Comparison of ENCODE assay signal across 10 mouse cellular contexts in genomic region chr5:102084737-102085705, GRCm38 (mm10). TPM values are rescaled to one million over a fixed set of nuclear protein-coding genes. Genes with fewer than 3 reads are reported as not detected.
DNase-seq lines count a peak whose midpoint lies in the region; ATAC-seq lines count a peak whose summit lies in the region.
"Had no signal": no experiment of that assay in that cellular context is flagged by ENCODE, and none has a peak within 500 bp of the region (broad histone marks: within the 10 kb centered on the region; RNA-seq: fewer than 3 reads in every experiment).

No protein-coding gene starts in this region.

- no peak for ATAC-seq in hindbrain, embryonic 13.5 days (ENCODE audit: low FRiP score)
- ATAC-seq in hindbrain, embryonic 12.5 days (ENCODE audit: low FRiP score): no peak
- ATAC-seq in lung, embryonic 16.5 days (ENCODE audit: low read depth): peak; percentile 86
- no peak for ATAC-seq in limb, embryonic 13.5 days (ENCODE audit: low FRiP score, low read depth)
- ATAC-seq: inflammation-experienced regulatory T-cells, adult 6 months had no signal

- H3K4me1 ChIP-seq in hindbrain, embryonic 13.5 days (replicated peaks): no peaks in the 10 kb centered on the region
- H3K4me1 ChIP-seq in hindbrain, embryonic 12.5 days: no peaks in the 10 kb centered on the region
- 0 out of 2 replicates have a peak, but pooled peaks cover 4% of the 10 kb centered on the region for H3K4me1 ChIP-seq in lung, embryonic 16.5 days (replicated peaks; ENCODE audit: control insufficient read depth, insufficient read depth, low read length)
- peaks cover 6% of the 10 kb centered on the region; the same call in 1 of the 2 replicates for H3K4me1 ChIP-seq in limb, embryonic 13.5 days

- WGBS in hindbrain, embryonic 13.5 days: 65% methylated on average over 18 of the region's 18 CpGs
- WGBS in hindbrain, embryonic 12.5 days: 55% methylated on average over 18 of the region's 18 CpGs
- WGBS in lung, embryonic 16.5 days: 22% methylated on average over 18 of the region's 18 CpGs
- WGBS in limb, embryonic 13.5 days: 19% methylated on average over 18 of the region's 18 CpGs

- no peak for DNase-seq in lung, adult 18-20 months
- DNase-seq in right cerebral cortex, postnatal 25 days: peak; percentile 44
- DNase-seq in T-cell, adult 2 months (ENCODE audit: low spot score): no peak
- DNase-seq: adrenal gland, postnatal 10 days had no signal

- H3K4me3 ChIP-seq in hindbrain, embryonic 13.5 days: no peak overlapping the region
- no peak overlapping the region for H3K4me3 ChIP-seq in hindbrain, embryonic 12.5 days
- no peak overlapping the region for H3K4me3 ChIP-seq in lung, embryonic 16.5 days (ENCODE audit: low read length)
- H3K4me3 ChIP-seq in limb, embryonic 13.5 days: no peak overlapping the region
- H3K4me3 ChIP-seq: myocyte had no signal

- no peaks in the 10 kb centered on the region for H3K27me3 ChIP-seq in hindbrain, embryonic 13.5 days
- H3K27me3 ChIP-seq in hindbrain, embryonic 12.5 days: no peaks in the 10 kb centered on the region
- no peaks in the 10 kb centered on the region for H3K27me3 ChIP-seq in lung, embryonic 16.5 days (ENCODE audit: control insufficient read depth, insufficient read depth, low read depth, low read length)
- no peaks in the 10 kb centered on the region for H3K27me3 ChIP-seq in limb, embryonic 13.5 days

- 0 out of 2 replicates have a peak overlapping the region, but pooled peaks have one; percentile 8 for H3K9ac ChIP-seq in hindbrain, embryonic 13.5 days
- H3K9ac ChIP-seq in hindbrain, embryonic 12.5 days: no peak overlapping the region
- no peak overlapping the region for H3K9ac ChIP-seq in lung, embryonic 16.5 days (ENCODE audit: low read length)
- H3K9ac ChIP-seq in limb, embryonic 13.5 days: peak overlapping the region; percentile 43; the same call in 1 of the 2 replicates

- H3K9me3 ChIP-seq in hindbrain, embryonic 13.5 days: peaks cover 2% of the 10 kb centered on the region; the same call in 1 of the 2 replicates
- no peaks in the 10 kb centered on the region; the same call in 1 of the 2 replicates for H3K9me3 ChIP-seq in hindbrain, embryonic 12.5 days (replicated peaks)
- H3K9me3 ChIP-seq in lung, embryonic 16.5 days (ENCODE audit: control insufficient read depth, low read length): no peaks in the 10 kb centered on the region
- no peaks in the 10 kb centered on the region for H3K9me3 ChIP-seq in limb, embryonic 13.5 days

- H3K27ac ChIP-seq in hindbrain, embryonic 13.5 days: no peak overlapping the region
- no peak overlapping the region for H3K27ac ChIP-seq in hindbrain, embryonic 12.5 days
- H3K27ac ChIP-seq in lung, embryonic 16.5 days (ENCODE audit: low read length): peak overlapping the region; percentile 81
- H3K27ac ChIP-seq in limb, embryonic 13.5 days: no peak overlapping the region

- no peak overlapping the region for H3K4me2 ChIP-seq in hindbrain, embryonic 13.5 days
- H3K4me2 ChIP-seq in hindbrain, embryonic 12.5 days (replicated peaks): no peak overlapping the region
- peak overlapping the region; percentile 34 for H3K4me2 ChIP-seq in lung, embryonic 16.5 days (ENCODE audit: low read depth, low read length)
- peak overlapping the region; percentile 47 for H3K4me2 ChIP-seq in limb, embryonic 13.5 days (replicated peaks)

- no peaks in the 10 kb centered on the region for H3K36me3 ChIP-seq in hindbrain, embryonic 13.5 days
- no peaks in the 10 kb centered on the region for H3K36me3 ChIP-seq in hindbrain, embryonic 12.5 days
- no peaks in the 10 kb centered on the region for H3K36me3 ChIP-seq in lung, embryonic 16.5 days (ENCODE audit: control insufficient read depth, insufficient read depth, low read length)
- H3K36me3 ChIP-seq in limb, embryonic 13.5 days: no peaks in the 10 kb centered on the region

RNA-seq across cellular contexts. Expression of gene Wdfy3, which starts 15.3 kb away (rescaled TPM):
- polyA plus RNA-seq in hindbrain, embryonic 13.5 days (2015; fragmentation: Nextera tagmentation; extraction: Ambion mirVana): 29.1 and 30.0 TPM in 2 replicates
- 41.3 and 41.9 TPM in 2 replicates for polyA plus RNA-seq in hindbrain, embryonic 12.5 days (2016; fragmentation: Nextera tagmentation; extraction: Ambion mirVana)
- polyA plus RNA-seq in lung, embryonic 16.5 days (2015; fragmentation: Nextera tagmentation; extraction: Ambion mirVana): 12.6 and 13.1 TPM in 2 replicates
- 17.7 and 18.6 TPM in 2 replicates for polyA plus RNA-seq in limb, embryonic 13.5 days (2015; fragmentation: Nextera tagmentation; extraction: Ambion mirVana)
- polyA plus RNA-seq: inflammation-experienced regulatory T-cells, adult 6 months had no signal

Comparison
In these comparisons a context has a peak if more than half of its experiments do, and no peak if none do; other contexts are left out.
1. H3K9ac ChIP-seq: peak in hindbrain, embryonic 13.5 days (single experiment) and limb, embryonic 13.5 days (single experiment); none in hindbrain, embryonic 12.5 days (single experiment) and lung, embryonic 16.5 days (single experiment).
2. H3K4me2 ChIP-seq: peak in lung, embryonic 16.5 days (single experiment) and limb, embryonic 13.5 days (single experiment); none in hindbrain, embryonic 13.5 days (single experiment) and hindbrain, embryonic 12.5 days (single experiment).